Mouse (Mus musculus): ENCODE data around the gene Ubr3.

- TF ChIP-seq TBP (IDR thresholded peaks at IDR 0.05; ENCODE audit: low read depth, low read length) (no peak), CTCF (IDR thresholded peaks at IDR 0.05 in 2 of 3, conservative IDR thresholded peaks at IDR 0.05 in 1 of 3; ENCODE audit: control insufficient read depth in 1 of 3, insufficient read depth in 1 of 3, low read depth in 2 of 3, low read length in 3 of 3, poor library complexity in 1 of 3, severe bottlenecking in 1 of 3) (no peak)
Observed at GRCm38 (mm10) chr2:69939649-69940048, 42.6 kb downstream of the Ubr3 start.
